Mouse (Mus musculus) stomach, embryonic 16.5 days (tissue): ENCODE results near the gene Cfap73. TPM values are rescaled to one million over a fixed set of nuclear protein-coding genes. Genes with fewer than 3 reads are reported as not detected.
A peak's percentile ranks its signal among the peaks of the same experiment; 100 is the strongest.

Experiments
- ATAC-seq: fragments of 200-750 bp; cut with Nextera tagmentation; 2 replicates; pipeline ENCODE4 v1.8.0; 2017; ENCODE audit warnings: moderate number of reproducible peaks, moderate TSS enrichment; ENCODE audit not compliant: insufficient read depth, low FRiP score
- H3K27ac ChIP-seq: fragments of 300-500 bp; sonication (generic); 2 replicates; pipeline ENCODE4 v1.5.1; 2014; ENCODE audit warnings: low read length
- H3K27me3 ChIP-seq: fragments of 300-500 bp; sonication (generic); 2 replicates; pipeline ENCODE4 v1.6.1; 2014; ENCODE audit warnings: low read length, control low read depth, mixed read lengths; ENCODE audit not compliant: control insufficient read depth, insufficient read depth
- H3K36me3 ChIP-seq: fragments of 300-500 bp; sonication (generic); 2 replicates; pipeline ENCODE4 v1.6.1; 2014; ENCODE audit warnings: low read length; ENCODE audit not compliant: control insufficient read depth, insufficient read depth
- H3K4me1 ChIP-seq: fragments of 300-500 bp; sonication (generic); 2 replicates; pipeline ENCODE4 v1.6.1; 2014; ENCODE audit warnings: low read length, control low read depth, mixed read lengths; ENCODE audit not compliant: control insufficient read depth, insufficient read depth
- H3K4me2 ChIP-seq: fragments of 300-500 bp; sonication (generic); 2 replicates; pipeline ENCODE4 v1.6.1; 2014; ENCODE audit warnings: low read depth, low read length, mixed read lengths
- H3K4me3 ChIP-seq: fragments of 300-500 bp; sonication (generic); replicated peaks from 2 replicates; pipeline ENCODE4 v1.5.1; 2014; ENCODE audit warnings: mild to moderate bottlenecking, low read length
- H3K9ac ChIP-seq: fragments of 300-500 bp; sonication (generic); 2 replicates; pipeline ENCODE4 v1.6.1; 2014; ENCODE audit warnings: low read length
- H3K9me3 ChIP-seq: fragments of 300-500 bp; sonication (generic); replicated peaks from 2 replicates; pipeline ENCODE4 v1.6.1; 2016; ENCODE audit warnings: low read length, control low read depth; ENCODE audit not compliant: control insufficient read depth
- WGBS: fragments of 180-500 bp; shearing (Covaris S2); extraction: QIAGEN DNeasy Blood & Tissue Kit; methylation state at CpG from one replicate; pipeline ENCODE4 v1.1.7; 2014; 5-methylcytosine and 5-hydroxymethylcytosine counted together
- polyA plus RNA-seq: library from polyadenylated mRNA; unstranded; fragments of >200 nt; fragmentation: Nextera tagmentation; extraction: Ambion mirVana; gene quantifications from 2 replicates; pipeline ENCODE4 v1.2.1, GENCODE M21; 2015

Cfap73 gene
- polyA plus RNA-seq, 1 experiment from 2014 or later, result not detected

DNA sequence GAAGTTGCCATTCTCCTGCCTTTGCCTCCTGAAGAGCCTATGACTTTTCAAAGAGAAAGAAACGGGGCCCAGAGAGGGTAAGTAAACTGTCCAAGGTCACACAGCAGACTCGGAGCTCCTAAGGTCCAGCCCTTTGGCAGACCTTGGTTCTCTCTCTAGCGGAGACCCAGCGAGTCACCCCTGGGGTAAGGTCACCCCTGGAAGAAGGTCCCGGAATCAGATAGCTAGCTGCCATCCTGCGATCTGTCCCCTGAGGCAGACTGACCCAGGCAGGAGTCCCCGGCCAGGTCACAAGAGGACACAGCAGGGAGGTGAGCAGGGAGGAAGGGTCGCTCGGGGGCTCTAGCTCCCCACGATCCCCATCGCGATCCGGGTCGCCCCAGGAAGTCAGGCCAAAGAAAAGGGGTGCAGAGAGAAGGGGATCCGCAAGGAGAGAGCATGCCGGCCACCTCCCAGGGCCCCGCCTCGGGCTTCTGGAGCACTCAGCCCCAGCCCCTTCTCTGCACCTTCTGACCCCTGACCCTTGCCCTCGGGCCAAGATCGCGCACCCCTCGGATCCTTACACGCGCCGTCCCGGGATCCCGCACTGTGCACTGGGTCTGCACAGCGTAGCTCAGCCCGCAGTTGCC is 46.0 kb downstream of the Cfap73 start:
- Histone ChIP-seq H3K9me3 (0 out of 2 replicates have a peak, but pooled peaks cover 8% of the 10 kb centered on the region), H3K9ac (peak overlapping the region; percentile 89), H3K27ac (peak overlapping the region; percentile 34; the same call in 1 of the 2 replicates), H3K27me3 (no peaks in the 10 kb centered on the region), H3K36me3 (peaks cover 2% of the 10 kb centered on the region; the same call in 1 of the 2 replicates), H3K4me1 (peaks cover 22% of the 10 kb centered on the region), H3K4me3 (peak overlapping the region; percentile 78), H3K4me2 (peak overlapping the region; percentile 88)
- WGBS, result under 1% methylated on average over 29 of the region's 29 CpGs
- ATAC-seq, result no peak

DNA sequence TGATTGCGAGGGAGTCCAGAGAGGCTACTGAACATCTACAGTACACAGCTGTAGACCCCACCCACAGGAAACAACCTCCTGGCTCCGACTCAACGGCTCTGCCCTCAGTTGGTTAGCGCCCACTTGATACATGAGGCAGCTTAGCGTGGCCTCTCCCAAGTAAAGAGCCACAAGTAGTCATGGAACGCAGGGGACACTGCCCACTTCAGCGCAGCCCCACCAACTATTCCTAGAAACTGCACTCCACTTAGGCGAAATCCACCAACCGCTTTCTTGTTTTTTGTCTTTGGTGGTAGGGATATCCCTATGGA is 46.5 kb downstream of the Cfap73 start:
- Histone ChIP-seq H3K4me3 (peak overlapping the region; percentile 78), H3K4me1 (peaks cover 22% of the 10 kb centered on the region), H3K27ac (peak overlapping the region; percentile 34), H3K4me2 (peak overlapping the region; percentile 88), H3K36me3 (peaks cover 4% of the 10 kb centered on the region; the same call in 1 of the 2 replicates), H3K9ac (peak overlapping the region; percentile 89), H3K9me3 (0 out of 2 replicates have a peak, but pooled peaks cover 8% of the 10 kb centered on the region), H3K27me3 (no peaks in the 10 kb centered on the region)
- ATAC-seq, result no peak
- 14% methylated on average over 9 of the region's 9 CpGs for WGBS

DNA sequence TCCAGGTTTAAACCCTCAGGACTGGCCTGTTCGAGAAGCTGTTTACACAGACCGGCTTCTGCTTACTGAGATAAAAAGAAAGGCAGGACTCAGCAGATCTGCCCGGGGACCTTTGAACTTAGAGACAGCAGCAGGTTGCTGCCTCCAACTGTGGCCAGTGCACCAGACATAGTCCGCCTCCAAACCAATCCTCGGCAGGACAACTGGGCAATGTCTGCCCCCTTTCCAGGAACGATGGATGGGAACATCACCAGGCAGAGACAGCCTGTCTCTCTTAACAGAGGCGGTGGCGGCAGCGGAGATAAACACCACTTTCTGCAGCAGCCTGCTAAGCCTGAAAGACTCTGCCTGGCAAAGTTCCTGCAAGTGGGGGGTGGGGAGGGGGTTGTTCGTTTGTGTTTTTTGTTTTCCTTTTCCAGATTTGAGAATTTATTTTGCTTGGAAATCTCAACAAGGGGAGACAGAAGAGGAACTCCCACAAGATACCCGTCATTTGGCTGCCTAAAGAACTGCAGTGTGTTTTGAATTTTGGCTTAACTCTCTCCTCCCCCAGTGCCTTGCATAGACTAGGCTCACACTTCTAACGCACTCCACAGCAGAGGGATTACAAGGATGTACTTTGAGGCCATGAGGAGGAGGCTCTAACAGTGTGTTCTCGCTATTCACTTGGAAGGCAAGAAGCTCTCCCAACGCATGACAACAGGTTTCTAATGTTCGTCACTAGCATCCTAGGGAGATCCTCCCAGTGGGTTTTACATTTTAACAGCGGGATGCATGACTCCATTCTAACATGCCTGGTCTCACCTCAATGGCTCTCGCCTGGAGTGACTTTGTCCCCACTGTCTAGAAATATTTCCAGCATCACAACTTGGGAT is 47.1 kb downstream of the Cfap73 start:
- Histone ChIP-seq H3K27ac (peak overlapping the region; percentile 34), H3K4me3 (peak overlapping the region; percentile 78), H3K4me1 (peaks cover 22% of the 10 kb centered on the region), H3K9me3 (0 out of 2 replicates have a peak, but pooled peaks cover 4% of the 10 kb centered on the region), H3K9ac (peak overlapping the region; percentile 89), H3K36me3 (peaks cover 4% of the 10 kb centered on the region; the same call in 1 of the 2 replicates), H3K27me3 (no peaks in the 10 kb centered on the region), H3K4me2 (peak overlapping the region; percentile 88)
- no peak for ATAC-seq
- WGBS, result 7% methylated on average over 17 of the region's 17 CpGs

DNA sequence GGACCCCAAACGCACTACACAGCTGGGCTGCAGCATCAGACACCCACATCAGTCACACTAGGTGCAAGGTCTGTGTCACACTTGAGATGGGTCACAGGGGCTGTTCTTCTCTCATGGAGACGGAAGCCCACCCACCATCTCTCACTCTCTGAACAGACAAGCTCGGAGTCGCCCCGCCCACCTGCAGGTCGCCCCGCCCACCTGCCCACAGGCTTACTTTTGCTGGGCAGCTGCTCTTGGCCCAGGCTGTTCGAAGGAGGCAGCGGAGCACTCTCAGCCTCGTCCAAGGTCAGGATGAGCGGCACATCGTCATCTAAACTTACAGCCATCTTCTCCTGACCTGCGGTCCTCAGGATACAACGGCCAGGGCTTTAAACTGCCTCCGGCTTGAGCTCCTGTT is 49.1 kb downstream of the Cfap73 start:
- Histone ChIP-seq H3K27ac (no peak overlapping the region), H3K4me2 (no peak overlapping the region)
- 54% methylated on average over 15 of the region's 15 CpGs for WGBS

DNA sequence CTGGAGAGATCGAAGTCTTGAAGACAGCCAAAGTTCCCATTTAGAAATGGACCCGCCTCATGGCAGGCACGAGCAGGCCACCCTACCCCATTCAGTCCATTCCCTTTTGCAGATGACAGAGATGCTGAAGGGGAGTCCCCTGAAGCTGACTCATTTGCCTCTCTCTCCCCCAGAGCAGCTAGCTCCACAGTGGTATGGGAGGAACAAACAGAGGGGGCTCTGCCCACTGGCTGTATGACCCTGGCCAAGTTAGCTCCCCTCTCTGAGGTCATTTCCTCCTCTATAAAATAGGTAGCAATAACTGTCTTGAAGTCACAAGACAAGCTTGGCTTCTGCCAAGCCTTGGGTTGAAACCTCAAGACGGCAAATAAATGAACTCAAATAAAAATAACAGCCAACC is 50.5 kb downstream of the Cfap73 start:
- Histone ChIP-seq H3K9me3 (no peaks in the 10 kb centered on the region), H3K4me2 (no peak overlapping the region), H3K4me3 (no peak overlapping the region), H3K9ac (no peak overlapping the region), H3K27ac (no peak overlapping the region), H3K4me1 (peaks cover 36% of the 10 kb centered on the region), H3K27me3 (no peaks in the 10 kb centered on the region), H3K36me3 (peaks cover 4% of the 10 kb centered on the region; the same call in 1 of the 2 replicates)
- 89% methylated on average over 4 of the region's 4 CpGs for WGBS
- no peak for ATAC-seq

More for the DNA sequence above, 49.1 kb downstream of the Cfap73 start:
- no peak overlapping the region for H3K4me3 ChIP-seq
- no peak for ATAC-seq
- H3K4me1 ChIP-seq, result peaks cover 25% of the 10 kb centered on the region
- H3K9me3 ChIP-seq, result no peaks in the 10 kb centered on the region
- H3K36me3 ChIP-seq, result peaks cover 4% of the 10 kb centered on the region; the same call in 1 of the 2 replicates
- H3K27me3 ChIP-seq, result no peaks in the 10 kb centered on the region
- no peak overlapping the region for H3K9ac ChIP-seq

DNA sequence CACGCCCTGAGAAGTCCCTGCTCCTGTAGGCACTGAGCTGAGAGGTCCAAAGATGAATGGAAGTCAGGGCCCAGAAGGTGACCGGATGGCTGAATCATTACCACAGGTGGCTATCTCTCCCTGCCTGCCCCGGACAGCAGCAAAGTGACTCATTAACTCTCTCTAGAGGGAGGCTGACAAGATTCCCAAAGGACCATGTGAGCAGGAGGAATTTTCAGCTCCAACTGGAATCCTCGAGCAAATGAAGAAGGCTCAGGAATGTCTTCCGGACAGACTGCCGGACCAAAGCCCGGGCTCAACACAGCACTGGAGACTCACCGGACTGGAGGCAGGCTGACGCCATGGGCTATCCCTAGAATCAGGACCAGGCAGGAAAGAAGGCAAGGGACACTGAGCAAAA is 52.0 kb downstream of the Cfap73 start:
- H3K4me1 ChIP-seq, result peaks cover 40% of the 10 kb centered on the region
- H3K27me3 ChIP-seq, result no peaks in the 10 kb centered on the region
- H3K4me2 ChIP-seq, result no peak overlapping the region
- no peaks in the 10 kb centered on the region for H3K9me3 ChIP-seq
- no peak for ATAC-seq
- 75% methylated on average over 9 of the region's 9 CpGs for WGBS
- H3K36me3 ChIP-seq, result peaks cover 4% of the 10 kb centered on the region; the same call in 1 of the 2 replicates
- H3K9ac ChIP-seq, result no peak overlapping the region
- H3K27ac ChIP-seq, result no peak overlapping the region
- H3K4me3 ChIP-seq, result no peak overlapping the region

DNA sequence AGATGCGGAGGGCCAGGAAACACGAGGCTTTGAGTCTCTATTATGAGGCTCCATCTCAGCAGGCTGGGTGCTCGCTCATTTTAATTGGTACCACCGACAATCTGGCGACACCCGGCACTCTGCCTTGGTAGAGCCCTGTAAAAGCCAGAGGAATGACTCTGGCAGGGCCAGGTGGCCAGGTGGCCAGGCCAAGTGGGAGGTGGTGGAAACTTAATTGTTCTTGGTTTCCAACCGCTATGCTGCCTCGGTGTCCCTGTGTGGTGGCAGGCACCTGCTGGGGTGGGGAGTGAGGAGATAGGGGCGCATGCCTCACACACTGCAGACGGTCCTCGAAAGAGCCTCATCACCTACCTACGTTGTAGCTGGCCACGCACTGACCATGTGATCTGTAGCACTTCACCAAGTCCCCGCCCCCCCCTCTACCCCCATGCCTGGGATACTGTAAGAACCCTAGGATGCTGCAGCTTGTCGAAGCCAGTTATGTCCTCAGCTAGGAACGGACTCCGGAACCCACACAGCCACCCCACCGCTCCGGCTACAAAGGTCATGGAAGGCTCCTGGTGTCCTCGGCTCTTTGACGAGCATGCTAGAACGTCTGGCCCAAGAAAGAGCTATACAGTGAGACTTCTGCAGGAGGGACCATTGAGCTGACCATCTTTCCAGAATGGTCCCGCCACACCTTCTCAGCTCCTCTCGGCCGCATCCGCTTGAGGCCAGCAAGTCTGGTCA is 54.0 kb downstream of the Cfap73 start:
- peaks cover 4% of the 10 kb centered on the region; the same call in 1 of the 2 replicates for H3K36me3 ChIP-seq
- H3K4me3 ChIP-seq, result no peak overlapping the region
- no peaks in the 10 kb centered on the region for H3K27me3 ChIP-seq
- peak overlapping the region; percentile 82 for H3K27ac ChIP-seq
- WGBS, result 90% methylated on average over 26 of the region's 26 CpGs
- H3K9ac ChIP-seq, result peak overlapping the region; percentile 34; the same call in 1 of the 2 replicates
- peaks cover 36% of the 10 kb centered on the region for H3K4me1 ChIP-seq
- H3K9me3 ChIP-seq, result no peaks in the 10 kb centered on the region
- no peak overlapping the region for H3K4me2 ChIP-seq
- no peak for ATAC-seq

DNA sequence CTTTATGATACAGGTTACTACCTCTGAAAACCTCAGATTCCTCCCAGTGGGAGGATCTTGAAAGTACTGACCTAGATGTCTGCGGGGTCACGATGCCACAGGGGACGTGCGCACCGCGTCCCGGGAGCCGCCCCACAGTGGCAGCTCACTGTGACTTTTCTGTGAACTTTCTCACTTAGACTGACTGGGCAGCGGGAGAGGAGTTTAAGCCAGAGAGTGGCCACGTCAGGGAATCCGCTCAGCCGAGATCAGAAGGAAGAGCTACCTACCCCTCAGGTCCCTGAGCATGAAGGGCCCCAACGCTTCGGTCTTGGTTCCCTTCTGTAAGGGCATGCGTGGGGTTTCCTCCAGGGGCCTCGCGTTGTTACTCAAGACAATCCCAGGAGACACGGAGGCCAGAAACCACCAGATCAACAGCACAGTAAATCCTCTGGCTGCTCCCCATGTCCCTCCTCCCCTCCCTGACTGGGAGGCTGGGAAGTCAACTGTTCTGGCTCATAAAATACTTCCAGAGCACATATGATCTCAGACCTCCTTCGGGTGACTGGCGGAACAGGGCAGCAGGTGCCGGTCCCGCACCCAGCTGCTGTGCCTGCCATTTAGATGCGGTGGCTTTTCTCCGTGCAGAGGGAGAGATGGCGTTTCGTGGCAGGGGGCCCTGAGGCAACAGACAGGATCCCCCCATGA is 54.7 kb downstream of the Cfap73 start:
- no peaks in the 10 kb centered on the region for H3K27me3 ChIP-seq
- H3K4me2 ChIP-seq, result peak overlapping the region; percentile 35; the same call in 1 of the 2 replicates
- 41% methylated on average over 26 of the region's 26 CpGs for WGBS
- H3K36me3 ChIP-seq, result peaks cover 4% of the 10 kb centered on the region; the same call in 1 of the 2 replicates
- H3K9me3 ChIP-seq, result no peaks in the 10 kb centered on the region
- H3K27ac ChIP-seq, result peak overlapping the region; percentile 82
- H3K4me1 ChIP-seq, result peaks cover 36% of the 10 kb centered on the region
- H3K9ac ChIP-seq, result peak overlapping the region; percentile 34
- peak; percentile 23; the same call in 1 of the 2 replicates for ATAC-seq
- H3K4me3 ChIP-seq, result no peak overlapping the region
